Mouse (Mus musculus): ENCODE data around the gene Tbc1d2. TPM values are rescaled to one million over a fixed set of nuclear protein-coding genes. Genes with fewer than 3 reads are reported as not detected.

Tbc1d2 gene
- polyA plus RNA-seq (2016; fragmentation: Nextera tagmentation; extraction: Ambion mirVana): 1.4 and 1.5 TPM in 2 replicates

- peak within 1 kb of the TSS; percentile 77 for H3K27ac ChIP-seq
- WGBS: under 1% methylated on average over 69 of the region's 69 CpGs
- peaks cover 11% of the 10 kb centered on the region for H3K4me1 ChIP-seq
- peak; percentile 96 for ATAC-seq (ENCODE audit: low FRiP score)
- H3K9ac ChIP-seq: peak within 1 kb of the TSS; percentile 56
- peak within 1 kb of the TSS; percentile 71 for H3K4me2 ChIP-seq (replicated peaks)
- H3K27me3 ChIP-seq: peaks cover 39% of the 10 kb centered on the region
- no peaks in the 10 kb centered on the region for H3K9me3 ChIP-seq (replicated peaks)
- peak within 1 kb of the TSS; percentile 67 for H3K4me3 ChIP-seq
- H3K36me3 ChIP-seq: no peaks in the 10 kb centered on the region
Observed at GRCm38 (mm10) chr4:46650086-46650753, at the start of gene Tbc1d2. Gene Tbc1d2 (minus strand): TSS chr4:46650209.

- Histone ChIP-seq H3K27ac (no peak overlapping the region), H3K9me3 (replicated peaks) (0 out of 2 replicates have a peak, but pooled peaks cover 2% of the 10 kb centered on the region), H3K9ac (no peak overlapping the region), H3K36me3 (no peaks in the 10 kb centered on the region), H3K4me3 (no peak overlapping the region), H3K4me2 (replicated peaks) (no peak overlapping the region), H3K4me1 (no peaks in the 10 kb centered on the region), H3K27me3 (no peaks in the 10 kb centered on the region)
- ATAC-seq (ENCODE audit: low FRiP score): no peak
- 64% methylated on average over 6 of the region's 6 CpGs for WGBS
Observed at GRCm38 (mm10) chr4:46696467-46696866, 46.5 kb upstream of the Tbc1d2 start.

- no peak overlapping the region for H3K27ac ChIP-seq
- no peak overlapping the region for H3K4me3 ChIP-seq
- no peak for ATAC-seq (ENCODE audit: low FRiP score)
- peaks cover 4% of the 10 kb centered on the region for H3K27me3 ChIP-seq
- WGBS: 85% methylated on average over 8 of the region's 8 CpGs
- no peak overlapping the region for H3K4me2 ChIP-seq (replicated peaks)
- 0 out of 2 replicates have a peak, but pooled peaks cover 5% of the 10 kb centered on the region for H3K9me3 ChIP-seq (replicated peaks)
- no peak overlapping the region for H3K9ac ChIP-seq
- H3K4me1 ChIP-seq: 0 out of 2 replicates have a peak, but pooled peaks cover 3% of the 10 kb centered on the region
- H3K36me3 ChIP-seq: no peaks in the 10 kb centered on the region
Observed at GRCm38 (mm10) chr4:46690565-46690964, 40.6 kb upstream of the Tbc1d2 start.

- Histone ChIP-seq H3K9ac (no peak overlapping the region), H3K9me3 (replicated peaks) (0 out of 2 replicates have a peak, but pooled peaks cover 5% of the 10 kb centered on the region), H3K4me1 (0 out of 2 replicates have a peak, but pooled peaks cover 3% of the 10 kb centered on the region), H3K4me2 (replicated peaks) (no peak overlapping the region), H3K4me3 (no peak overlapping the region), H3K27ac (no peak overlapping the region), H3K27me3 (peaks cover 4% of the 10 kb centered on the region), H3K36me3 (no peaks in the 10 kb centered on the region)
- 81% methylated on average over 8 of the region's 8 CpGs for WGBS
- no peak for ATAC-seq (ENCODE audit: low FRiP score)
Observed at GRCm38 (mm10) chr4:46690023-46690420, 40.0 kb upstream of the Tbc1d2 start.

- 43% methylated on average over 15 of the region's 15 CpGs for WGBS
- H3K9me3 ChIP-seq (replicated peaks): 0 out of 2 replicates have a peak, but pooled peaks cover 5% of the 10 kb centered on the region
Observed at GRCm38 (mm10) chr4:46689397-46690022, 39.5 kb upstream of the Tbc1d2 start.

GRCm38 (mm10) chr4:46688213-46688832 lies 38.3 kb upstream of the Tbc1d2 start:
- H3K27me3 ChIP-seq: peaks cover 4% of the 10 kb centered on the region
- H3K4me2 ChIP-seq (replicated peaks): no peak overlapping the region
- ATAC-seq (ENCODE audit: low FRiP score): no peak
- H3K27ac ChIP-seq: no peak overlapping the region
- no peak overlapping the region for H3K4me3 ChIP-seq
- WGBS: 76% methylated on average over 14 of the region's 14 CpGs
- H3K9ac ChIP-seq: no peak overlapping the region
- 0 out of 2 replicates have a peak, but pooled peaks cover 3% of the 10 kb centered on the region for H3K4me1 ChIP-seq
- H3K36me3 ChIP-seq: no peaks in the 10 kb centered on the region
- 0 out of 2 replicates have a peak, but pooled peaks cover 5% of the 10 kb centered on the region for H3K9me3 ChIP-seq (replicated peaks)

More at GRCm38 (mm10) chr4:46689397-46690022, 39.5 kb upstream of the Tbc1d2 start:
- peak; percentile 77 for ATAC-seq (ENCODE audit: low FRiP score)
- Histone ChIP-seq H3K27me3 (peaks cover 4% of the 10 kb centered on the region), H3K9ac (no peak overlapping the region), H3K4me2 (replicated peaks) (no peak overlapping the region), H3K4me1 (0 out of 2 replicates have a peak, but pooled peaks cover 3% of the 10 kb centered on the region), H3K27ac (no peak overlapping the region), H3K36me3 (no peaks in the 10 kb centered on the region), H3K4me3 (no peak overlapping the region)

- Histone ChIP-seq H3K4me1 (no peaks in the 10 kb centered on the region), H3K27ac (no peak overlapping the region), H3K4me3 (no peak overlapping the region), H3K4me2 (replicated peaks) (no peak overlapping the region), H3K27me3 (peaks cover 4% of the 10 kb centered on the region; the same call in 1 of the 2 replicates), H3K9me3 (replicated peaks) (no peaks in the 10 kb centered on the region), H3K9ac (no peak overlapping the region), H3K36me3 (no peaks in the 10 kb centered on the region)
- 63% methylated on average over 6 of the region's 6 CpGs for WGBS
- ATAC-seq (ENCODE audit: low FRiP score): no peak
Observed at GRCm38 (mm10) chr4:46684160-46684559, 34.2 kb upstream of the Tbc1d2 start.

- H3K36me3 ChIP-seq: 0 out of 2 replicates have a peak, but pooled peaks cover 5% of the 10 kb centered on the region
- ATAC-seq (ENCODE audit: low FRiP score): no peak
- H3K9ac ChIP-seq: no peak overlapping the region
- H3K4me2 ChIP-seq (replicated peaks): no peak overlapping the region
- H3K4me3 ChIP-seq: no peak overlapping the region
- H3K9me3 ChIP-seq (replicated peaks): no peaks in the 10 kb centered on the region
- WGBS: 82% methylated on average over 3 of the region's 3 CpGs
- H3K27ac ChIP-seq: no peak overlapping the region
- no peaks in the 10 kb centered on the region for H3K27me3 ChIP-seq
- no peaks in the 10 kb centered on the region for H3K4me1 ChIP-seq
Observed at GRCm38 (mm10) chr4:46676646-46677045, 26.6 kb upstream of the Tbc1d2 start.

GRCm38 (mm10) chr4:46675992-46676391 lies 26.0 kb upstream of the Tbc1d2 start:
- Histone ChIP-seq H3K9ac (no peak overlapping the region), H3K9me3 (replicated peaks) (no peaks in the 10 kb centered on the region), H3K36me3 (0 out of 2 replicates have a peak, but pooled peaks cover 5% of the 10 kb centered on the region), H3K4me3 (no peak overlapping the region), H3K4me2 (replicated peaks) (no peak overlapping the region), H3K27ac (no peak overlapping the region), H3K4me1 (no peaks in the 10 kb centered on the region), H3K27me3 (no peaks in the 10 kb centered on the region)
- 63% methylated on average over 4 of the region's 4 CpGs for WGBS
- ATAC-seq (ENCODE audit: low FRiP score): no peak

GRCm38 (mm10) chr4:46675272-46675785 lies 25.3 kb upstream of the Tbc1d2 start:
- Histone ChIP-seq H3K9me3 (replicated peaks) (no peaks in the 10 kb centered on the region), H3K36me3 (0 out of 2 replicates have a peak, but pooled peaks cover 5% of the 10 kb centered on the region), H3K4me1 (no peaks in the 10 kb centered on the region), H3K4me3 (no peak overlapping the region), H3K4me2 (replicated peaks) (no peak overlapping the region), H3K27me3 (no peaks in the 10 kb centered on the region), H3K9ac (no peak overlapping the region), H3K27ac (no peak overlapping the region)
- ATAC-seq (ENCODE audit: low FRiP score): no peak
- WGBS: 80% methylated on average over 11 of the region's 11 CpGs

- H3K4me3 ChIP-seq: no peak overlapping the region
- no peaks in the 10 kb centered on the region for H3K27me3 ChIP-seq
- H3K9ac ChIP-seq: no peak overlapping the region
- 77% methylated on average over 11 of the region's 11 CpGs for WGBS
- H3K27ac ChIP-seq: no peak overlapping the region
- H3K9me3 ChIP-seq (replicated peaks): no peaks in the 10 kb centered on the region
- ATAC-seq (ENCODE audit: low FRiP score): no peak
- no peak overlapping the region for H3K4me2 ChIP-seq (replicated peaks)
- H3K4me1 ChIP-seq: peaks cover 14% of the 10 kb centered on the region
- H3K36me3 ChIP-seq: 0 out of 2 replicates have a peak, but pooled peaks cover 4% of the 10 kb centered on the region
Observed at GRCm38 (mm10) chr4:46668620-46669019, 18.6 kb upstream of the Tbc1d2 start.

GRCm38 (mm10) chr4:46666420-46666819 lies 16.4 kb upstream of the Tbc1d2 start:
- no peak for ATAC-seq (ENCODE audit: low FRiP score)
- WGBS: 65% methylated on average over 5 of the region's 5 CpGs
- Histone ChIP-seq H3K27ac (no peak overlapping the region), H3K9me3 (replicated peaks) (no peaks in the 10 kb centered on the region), H3K4me3 (no peak overlapping the region), H3K4me2 (replicated peaks) (no peak overlapping the region), H3K4me1 (peaks cover 19% of the 10 kb centered on the region), H3K27me3 (no peaks in the 10 kb centered on the region), H3K9ac (no peak overlapping the region), H3K36me3 (no peaks in the 10 kb centered on the region)

Measured in hindbrain, embryonic 12.5 days (tissue).